Mouse (Mus musculus): ENCODE data around the gene Supv3l1. TPM values are rescaled to one million over a fixed set of nuclear protein-coding genes. Genes with fewer than 3 reads are reported as not detected.

Gene Supv3l1
- polyA plus RNA-seq (2012; rRNA removed) = 30.7 and 31.3 TPM in 2 replicates

DNA sequence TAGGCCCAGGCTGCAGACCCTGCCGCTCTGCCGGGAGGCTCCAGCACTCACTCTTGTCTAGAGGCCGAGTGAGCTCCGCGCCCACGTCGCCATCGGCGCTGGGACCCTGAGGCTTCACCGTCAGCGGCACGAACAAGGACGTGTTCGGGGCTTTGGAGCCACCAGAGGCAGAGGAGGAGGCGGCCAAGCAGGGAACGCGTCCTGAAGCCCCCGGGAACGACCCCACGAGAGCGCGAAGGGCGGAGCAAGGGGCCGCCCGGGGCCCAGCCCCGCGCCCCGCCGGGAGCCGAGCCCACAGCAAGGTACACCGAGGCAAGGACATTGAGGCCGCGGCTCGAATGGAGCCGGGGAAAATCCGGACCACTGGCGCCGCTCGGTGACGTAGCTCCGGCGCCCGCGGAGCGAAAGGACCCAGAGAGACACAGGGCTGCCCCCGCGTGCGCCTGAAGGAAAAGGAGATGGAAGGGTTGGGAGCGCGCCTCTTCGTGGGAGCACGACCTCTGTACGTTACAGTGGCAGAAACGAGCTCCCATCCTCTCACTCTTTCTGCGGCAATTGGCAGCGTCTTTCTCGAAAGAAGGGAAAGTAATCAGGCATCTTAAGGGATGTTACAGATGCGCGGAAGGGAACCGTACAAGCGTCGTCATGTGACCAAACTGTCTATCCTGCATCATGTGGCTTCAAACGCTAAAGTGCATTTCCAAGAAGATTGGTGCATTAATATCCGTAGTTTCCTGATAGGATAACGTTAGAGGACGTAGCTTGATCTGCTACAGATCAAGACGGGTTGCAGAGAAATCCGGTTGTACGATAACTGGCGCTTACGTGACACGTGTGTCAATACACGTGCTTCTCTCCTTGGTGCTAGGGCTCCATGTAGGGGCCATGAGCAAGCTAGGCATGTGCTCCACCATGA is at the start of gene Supv3l1, which contains the start of gene 4930507D05Rik:
Gene Supv3l1, minus strand, starts transcription at position 375 of the 916 bp plus-strand sequence.
Gene 4930507D05Rik, plus strand, starts transcription at position 126 of the 916 bp plus-strand sequence.

DNA sequence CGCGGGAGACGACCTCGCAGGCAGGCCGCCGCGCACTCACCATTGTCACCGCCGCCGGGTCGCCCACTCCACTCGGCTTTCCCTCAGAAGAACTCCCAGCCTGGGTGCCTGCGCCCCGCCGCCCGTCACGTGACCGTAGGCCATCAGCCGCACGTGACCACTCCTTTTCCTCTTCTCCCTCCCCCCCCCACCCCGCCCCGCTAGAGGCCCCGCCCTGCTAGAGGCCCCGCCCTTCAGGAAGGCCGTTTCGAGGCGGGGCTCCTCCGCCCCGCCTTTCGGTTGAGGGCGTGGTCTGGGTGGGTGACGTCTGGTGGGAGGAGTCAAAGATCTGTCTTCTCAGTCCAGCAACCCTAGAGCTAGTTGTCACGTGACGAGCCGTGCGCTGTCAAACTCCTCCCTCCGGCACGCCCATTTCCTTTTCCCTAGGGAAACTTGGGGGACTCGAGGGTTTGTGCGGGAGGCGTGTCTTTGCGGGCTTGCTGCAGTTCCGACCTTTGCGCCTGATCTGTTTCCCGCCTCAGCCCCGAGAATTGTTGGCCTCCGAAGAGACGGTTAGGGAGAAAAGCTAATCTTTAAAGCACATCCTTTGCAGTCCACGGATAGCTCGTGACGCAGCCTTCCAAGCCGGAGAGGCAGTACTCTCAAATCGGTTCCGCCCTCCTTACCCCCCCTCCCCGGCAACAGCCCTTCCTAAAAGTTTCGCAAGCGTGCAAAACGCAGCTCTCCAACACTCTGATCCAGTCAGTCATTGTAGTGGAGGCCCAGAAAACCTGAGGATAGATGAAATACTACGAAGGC is 37.3 kb upstream of the Supv3l1 start, which contains the start of gene Vps26a:
Gene Vps26a, minus strand, starts transcription at position 188 of the 798 bp plus-strand sequence.

DNA sequence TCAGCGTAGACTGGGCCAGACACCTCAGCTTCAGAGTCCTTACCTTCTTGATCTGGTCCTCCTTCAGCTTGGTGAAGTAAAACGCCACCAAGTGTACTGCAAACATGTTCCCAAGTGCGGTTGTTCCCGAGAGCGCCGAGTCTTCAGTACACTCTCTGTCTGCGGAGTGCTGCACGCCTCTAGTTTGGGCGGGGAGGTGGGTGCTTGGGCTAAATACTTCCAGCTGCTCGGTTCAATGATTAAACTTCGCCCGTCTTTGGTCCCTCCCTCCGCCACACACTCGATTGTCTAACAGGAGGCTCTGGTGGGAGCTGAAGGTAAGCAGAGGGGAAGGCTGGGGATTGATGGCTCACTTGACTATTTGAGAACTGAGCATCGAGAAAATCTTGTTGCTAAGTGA is 27.3 kb downstream of the Supv3l1 start, which contains the start of gene Hkdc1:
Gene Hkdc1, minus strand, starts transcription at position 237 of the 400 bp plus-strand sequence.

DNA sequence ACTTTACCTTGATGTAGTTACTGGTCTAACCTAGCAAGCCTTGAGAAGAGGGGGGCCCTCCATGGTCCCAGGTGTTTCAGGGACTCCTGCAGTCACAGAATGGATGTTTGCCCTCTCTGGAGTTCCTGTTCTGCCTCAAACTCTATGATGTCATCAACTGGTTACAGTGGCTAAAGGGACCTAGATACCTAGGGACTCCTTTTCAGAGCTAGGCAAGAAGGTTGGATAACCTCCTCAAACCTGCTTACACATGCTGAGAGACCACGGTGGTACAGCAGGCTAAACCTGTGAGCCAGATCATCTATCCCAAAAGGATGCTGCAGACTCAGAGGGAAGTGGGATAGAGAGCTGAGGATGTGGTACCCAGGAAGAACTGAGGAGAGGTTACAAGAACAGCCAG is 69.7 kb downstream of the Supv3l1 start, which contains the start of gene Hk1:
Gene Hk1, minus strand, starts transcription at position 101 of the 400 bp plus-strand sequence.

Other genes starting within 250 kb of the Supv3l1 start
- 12.5 and 15.0 TPM in 2 replicates for gene Tspan15, start 218.5 kb downstream of the Supv3l1 start, polyA plus RNA-seq (2012; rRNA removed)
- gene Tacr2, start 197.3 kb downstream of the Supv3l1 start, polyA plus RNA-seq (2012; rRNA removed) = 0.04 TPM in 1 of 2 replicates, not detected in the other
- gene Hk1, start 69.8 kb downstream of the Supv3l1 start, polyA plus RNA-seq (2012; rRNA removed) = 65.6 and 72.5 TPM in 2 replicates
- gene Hkdc1, start 27.2 kb downstream of the Supv3l1 start, polyA plus RNA-seq (2012; rRNA removed) = 0.52 and 0.68 TPM in 2 replicates
- 0.80 and 0.95 TPM in 2 replicates for gene 4930507D05Rik, start 249 bp downstream of the Supv3l1 start, polyA plus RNA-seq (2012; rRNA removed)
- gene Vps26a, start 37.1 kb upstream of the Supv3l1 start, polyA plus RNA-seq (2012; rRNA removed) = 26.5 and 29.8 TPM in 2 replicates
- 6.1 and 9.6 TPM in 2 replicates for gene Srgn, start 77.7 kb upstream of the Supv3l1 start, polyA plus RNA-seq (2012; rRNA removed)
- gene Kif1bp, start 128.7 kb upstream of the Supv3l1 start, polyA plus RNA-seq (2012; rRNA removed) = 62.4 and 68.2 TPM in 2 replicates
- 46.7 and 50.2 TPM in 2 replicates for gene Ddx21, start 152.5 kb upstream of the Supv3l1 start, polyA plus RNA-seq (2012; rRNA removed)
- gene Ddx50, start 201.5 kb upstream of the Supv3l1 start, polyA plus RNA-seq (2012; rRNA removed) = 83.7 and 92.3 TPM in 2 replicates

Measured in central nervous system, embryonic 14 days (tissue).